Mouse (Mus musculus) heart, adult 8-10 months (tissue): ENCODE results near the gene Olfr959. TPM values are rescaled to one million over a fixed set of nuclear protein-coding genes. Genes with fewer than 3 reads are reported as not detected.

Experiments
- DNase-seq: peaks from one replicate; pipeline ENCODE4 v3.0.0; 2022; ENCODE audit warnings: low spot score
- total RNA-seq, 4 experiments: library from RNA; stranded (reverse); gene quantifications; 2 replicates each; pipeline ENCODE4 v1.2.4; 2022

The Olfr959 gene
- total RNA-seq, result not detected

- no peak for DNase-seq
These were observed at the start of gene Olfr959 for GRCm38 (mm10) chr9:39575469-39575868. Olfr959 (minus strand) TSS chr9:39575569.

- no peak for DNase-seq
These were observed 49.3 kb upstream of the Olfr959 start for GRCm38 (mm10) chr9:39624711-39625110.

GRCm38 (mm10) chr9:39623783-39624182, 48.4 kb upstream of the Olfr959 start:
- no peak for DNase-seq

GRCm38 (mm10) chr9:39621073-39621472, 45.7 kb upstream of the Olfr959 start, which contains the start of gene Olfr960:
Olfr960 (plus strand) TSS chr9:39621373.
- no peak for DNase-seq

- no peak for DNase-seq
These were observed 36.6 kb upstream of the Olfr959 start for GRCm38 (mm10) chr9:39611953-39612352.

GRCm38 (mm10) chr9:39610355-39610754, 35.0 kb upstream of the Olfr959 start, which contains the start of gene Olfr148:
Olfr148 (plus strand) TSS chr9:39610655.
- no peak for DNase-seq

GRCm38 (mm10) chr9:39608497-39608896, 33.1 kb upstream of the Olfr959 start:
- no peak for DNase-seq

- no peak for DNase-seq
These were observed 28.7 kb upstream of the Olfr959 start, which contains the start of gene AW551984 for GRCm38 (mm10) chr9:39603999-39604453. AW551984 (minus strand) TSS chr9:39604403.

- DNase-seq, result no peak
These were observed 28.0 kb upstream of the Olfr959 start for GRCm38 (mm10) chr9:39603333-39603845.

- no peak for DNase-seq
These were observed 27.4 kb upstream of the Olfr959 start for GRCm38 (mm10) chr9:39602536-39603332.

- DNase-seq, result peak; percentile 42
These were observed 1.7 kb upstream of the Olfr959 start for GRCm38 (mm10) chr9:39577050-39577449.

- no peak for DNase-seq
These were observed 17.1 kb downstream of the Olfr959 start for GRCm38 (mm10) chr9:39558349-39558647.

- no peak for DNase-seq
These were observed 17.6 kb downstream of the Olfr959 start for GRCm38 (mm10) chr9:39557529-39558348.

- no peak for DNase-seq
These were observed 21.4 kb downstream of the Olfr959 start, which contains the start of gene Olfr958 for GRCm38 (mm10) chr9:39553946-39554345. Olfr958 (minus strand) TSS chr9:39554054.

GRCm38 (mm10) chr9:39550806-39551205, 24.6 kb downstream of the Olfr959 start:
- DNase-seq, result no peak

- DNase-seq, result no peak
These were observed 51.6 kb downstream of the Olfr959 start for GRCm38 (mm10) chr9:39523616-39524285.

Other genes with a start within 250 kb of the Olfr959 start
- not detected for gene Olfr948, start 249.5 kb downstream of the Olfr959 start, total RNA-seq
- not detected for gene Olfr951, start 188.2 kb downstream of the Olfr959 start, total RNA-seq
- gene Olfr952, start 148.4 kb downstream of the Olfr959 start, total RNA-seq, result not detected
- not detected for gene Olfr954, start 118.9 kb downstream of the Olfr959 start, total RNA-seq
- gene Olfr955, start 103.6 kb downstream of the Olfr959 start, total RNA-seq, result not detected
- gene Olfr44, start 81.6 kb downstream of the Olfr959 start, total RNA-seq, result not detected
- gene Olfr957, start 59.8 kb downstream of the Olfr959 start, total RNA-seq, result not detected
- gene Olfr958, start 21.5 kb downstream of the Olfr959 start, total RNA-seq, result not detected
- gene AW551984, start 28.8 kb upstream of the Olfr959 start, total RNA-seq, result under 1 TPM in 2 of 4 experiments, not detected in 2; 0.37 to 0.82 TPM
- not detected for gene Olfr148, start 35.1 kb upstream of the Olfr959 start, total RNA-seq
- gene Olfr960, start 45.8 kb upstream of the Olfr959 start, total RNA-seq, result not detected
- gene Olfr961, start 69.5 kb upstream of the Olfr959 start, total RNA-seq, result not detected
- gene Olfr963, start 91.6 kb upstream of the Olfr959 start, total RNA-seq, result not detected
- not detected for gene Olfr149, start 131.5 kb upstream of the Olfr959 start, total RNA-seq
- gene Olfr965, start 135.8 kb upstream of the Olfr959 start, total RNA-seq, result not detected
- gene Olfr150, start 155.4 kb upstream of the Olfr959 start, total RNA-seq, result not detected
- gene Olfr967, start 170.7 kb upstream of the Olfr959 start, total RNA-seq, result not detected
- gene Olfr968, start 207.7 kb upstream of the Olfr959 start, total RNA-seq, result not detected
- gene Olfr969, start 215.4 kb upstream of the Olfr959 start, total RNA-seq, result not detected
- not detected for gene Olfr970, start 233.3 kb upstream of the Olfr959 start, total RNA-seq